ENCODE assay signal across 19 mouse cellular contexts in the genomic region with DNA sequence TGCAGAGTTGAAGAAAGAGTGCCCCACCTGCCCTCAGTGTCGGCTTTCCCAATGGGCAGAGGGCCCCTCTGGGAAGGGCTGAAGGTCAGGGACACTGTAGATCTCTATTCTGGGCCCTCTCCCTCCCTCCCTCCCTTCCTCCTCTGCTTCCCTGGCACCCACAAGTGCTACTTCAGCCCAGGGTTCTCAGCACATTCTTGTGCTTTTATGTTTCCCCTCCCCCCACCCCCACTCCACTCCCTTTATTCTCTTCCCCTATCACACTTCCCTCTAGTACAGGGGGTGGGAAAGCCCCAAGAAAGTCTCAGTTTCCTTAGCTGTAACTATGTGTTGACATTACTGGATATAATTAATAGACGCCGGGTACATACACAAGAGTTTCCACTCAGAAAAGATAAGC. TPM values are rescaled to one million over a fixed set of nuclear protein-coding genes. Genes with fewer than 3 reads are reported as not detected.
DNase-seq lines count a peak whose midpoint lies in the region; ATAC-seq lines count a peak whose summit lies in the region.
"Had no signal": no experiment of that assay in that cellular context is flagged by ENCODE, and none has a peak within 500 bp of the region (broad histone marks: within the 10 kb centered on the region; RNA-seq: fewer than 3 reads in every experiment).

No protein-coding gene starts in this region.

- peak; percentile 38; the same call in 1 of the 2 replicates for ATAC-seq in lung, embryonic 15.5 days (ENCODE audit: borderline replicate concordance, extremely low read depth, low FRiP score, low TSS enrichment)
- no peak for ATAC-seq in forebrain, embryonic 12.5 days (ENCODE audit: low FRiP score)
- ATAC-seq in activated CD4-positive, CD25-positive, alpha-beta regulatory T cell, adult 4 months: no peak

- H3K4me3 ChIP-seq in lung, embryonic 15.5 days: no peak overlapping the region
- no peak overlapping the region for H3K4me3 ChIP-seq in forebrain, embryonic 12.5 days (replicated peaks)
- H3K4me3 ChIP-seq in midbrain, embryonic 10.5 days: peak overlapping the region; percentile 86; the same call in 1 of the 2 replicates
- H3K4me3 ChIP-seq: embryonic facial prominence, embryonic 15.5 days had no signal

- H3K36me3 ChIP-seq in lung, embryonic 15.5 days: no peaks in the 10 kb centered on the region
- no peaks in the 10 kb centered on the region for H3K36me3 ChIP-seq in forebrain, embryonic 12.5 days (replicated peaks)
- H3K36me3 ChIP-seq in midbrain, embryonic 10.5 days: peaks cover 25% of the 10 kb centered on the region
- H3K36me3 ChIP-seq in splenic B cell, adult 2 months (ENCODE audit: control insufficient read depth, insufficient read depth, low read length, poor library complexity, severe bottlenecking): no peaks in the 10 kb centered on the region
- H3K36me3 ChIP-seq: embryonic facial prominence, embryonic 15.5 days had no signal

- H3K27ac ChIP-seq in lung, embryonic 15.5 days: peak overlapping the region; percentile 94
- 0 out of 2 replicates have a peak overlapping the region, but pooled peaks have one; percentile 87 for H3K27ac ChIP-seq in forebrain, embryonic 12.5 days
- peak overlapping the region; percentile 100 for H3K27ac ChIP-seq in midbrain, embryonic 10.5 days (replicated peaks)
- H3K27ac ChIP-seq: embryonic facial prominence, embryonic 15.5 days had no signal

- no peak for DNase-seq in lung, postnatal 4 days
- DNase-seq in midbrain, embryonic 10.5 days (ENCODE audit: low spot score): no peak
- peak; percentile 18 for DNase-seq in splenic B cell, adult 2 months (ENCODE audit: low read depth, low spot score)
- no peak for DNase-seq in ovary, postnatal 36 days (ENCODE audit: low spot score)
- DNase-seq in layer of hippocampus, postnatal 36 days: no peak
- DNase-seq: adrenal gland, adult 2 months; cerebellum, postnatal 36 days; heart, adult 18-20 months; kidney, adult 2 months; thymus, adult 18-20 months had no signal

- H3K27me3 ChIP-seq in lung, embryonic 15.5 days: peaks cover 47% of the 10 kb centered on the region
- peaks cover 7% of the 10 kb centered on the region; the same call in 1 of the 2 replicates for H3K27me3 ChIP-seq in forebrain, embryonic 12.5 days
- H3K27me3 ChIP-seq in midbrain, embryonic 10.5 days (ENCODE audit: low read depth, poor library complexity, severe bottlenecking): peaks cover 53% of the 10 kb centered on the region
- H3K27me3 ChIP-seq in splenic B cell, adult 2 months (ENCODE audit: control insufficient read depth, insufficient read depth, low read length, poor library complexity, severe bottlenecking): peaks cover 1% of the 10 kb centered on the region; the same call in 1 of the 2 replicates

- no peak overlapping the region for H3K4me2 ChIP-seq in lung, embryonic 15.5 days
- peak overlapping the region; percentile 71 for H3K4me2 ChIP-seq in forebrain, embryonic 12.5 days
- H3K4me2 ChIP-seq: embryonic facial prominence, embryonic 15.5 days; liver, embryonic 11.5 days had no signal

- H3K4me1 ChIP-seq in lung, embryonic 15.5 days: peaks cover 75% of the 10 kb centered on the region
- H3K4me1 ChIP-seq in forebrain, embryonic 12.5 days: peaks cover 83% of the 10 kb centered on the region
- H3K4me1 ChIP-seq in midbrain, embryonic 10.5 days: peaks cover 91% of the 10 kb centered on the region

- H3K9ac ChIP-seq in lung, embryonic 15.5 days: no peak overlapping the region
- 0 out of 2 replicates have a peak overlapping the region, but pooled peaks have one; percentile 44 for H3K9ac ChIP-seq in forebrain, embryonic 12.5 days
- H3K9ac ChIP-seq: embryonic facial prominence, embryonic 15.5 days had no signal

- no peaks in the 10 kb centered on the region for H3K9me3 ChIP-seq in lung, embryonic 15.5 days
- no peaks in the 10 kb centered on the region for H3K9me3 ChIP-seq in forebrain, embryonic 12.5 days
- H3K9me3 ChIP-seq in midbrain, embryonic 10.5 days (replicated peaks): no peaks in the 10 kb centered on the region
- H3K9me3 ChIP-seq: embryonic facial prominence, embryonic 15.5 days had no signal

- WGBS in lung, embryonic 15.5 days: 29% methylated on average over 3 of the region's 3 CpGs
- WGBS in forebrain, embryonic 12.5 days: 28% methylated on average over 3 of the region's 3 CpGs
- 56% methylated on average over 3 of the region's 3 CpGs for WGBS in midbrain, embryonic 10.5 days

RNA-seq across cellular contexts. Expression of a gene that starts 3.4 kb away (rescaled TPM):
- 0.52 and 0.69 TPM in 2 replicates for polyA plus RNA-seq in lung, embryonic 15.5 days (2015; fragmentation: Nextera tagmentation; extraction: Ambion mirVana)
- 5.0 and 5.7 TPM in 2 replicates for polyA plus RNA-seq in forebrain, embryonic 12.5 days (2016; fragmentation: Nextera tagmentation; extraction: Ambion mirVana)
- polyA plus RNA-seq in midbrain, embryonic 10.5 days (2016; fragmentation: Nextera tagmentation; extraction: Ambion mirVana): 2.3 and 4.0 TPM in 2 replicates
- not detected for polyA plus RNA-seq in activated CD4-positive, CD25-positive, alpha-beta regulatory T cell, adult 4 months (2017; shearing (Covaris generic))
- total RNA-seq in layer of hippocampus, postnatal 36 days (2021): under 1 TPM; 0.46 to 0.50 TPM
- total RNA-seq: heart, postnatal 25 days had no signal
- polyA plus RNA-seq: kidney, adult 2 months had no signal

RNA-seq across cellular contexts. Expression of a gene that starts 3.4 kb away (rescaled TPM):
- polyA plus RNA-seq in lung, embryonic 15.5 days (2015; fragmentation: Nextera tagmentation; extraction: Ambion mirVana): 1.7 and 2.0 TPM in 2 replicates
- polyA plus RNA-seq in forebrain, embryonic 12.5 days (2016; fragmentation: Nextera tagmentation; extraction: Ambion mirVana): 12.3 and 14.7 TPM in 2 replicates
- polyA plus RNA-seq in midbrain, embryonic 10.5 days (2016; fragmentation: Nextera tagmentation; extraction: Ambion mirVana): 6.2 and 8.4 TPM in 2 replicates
- not detected for polyA plus RNA-seq in activated CD4-positive, CD25-positive, alpha-beta regulatory T cell, adult 4 months (2017; shearing (Covaris generic))
- total RNA-seq in layer of hippocampus, postnatal 36 days (2021): under 1 TPM in 1 of 2 experiments, not detected in 1; 0.58 TPM
- total RNA-seq: heart, adult 18-20 months; heart, postnatal 25 days had no signal
- polyA plus RNA-seq: kidney, adult 2 months had no signal

RNA-seq across cellular contexts. Expression of a gene that starts 34.9 kb away (rescaled TPM):
- polyA plus RNA-seq in lung, embryonic 15.5 days (2015; fragmentation: Nextera tagmentation; extraction: Ambion mirVana): not detected in 2 replicates
- polyA plus RNA-seq in forebrain, embryonic 12.5 days (2016; fragmentation: Nextera tagmentation; extraction: Ambion mirVana): 0.38 and 0.59 TPM in 2 replicates
- polyA plus RNA-seq in midbrain, embryonic 10.5 days (2016; fragmentation: Nextera tagmentation; extraction: Ambion mirVana): 0.23 and 0.46 TPM in 2 replicates
- polyA plus RNA-seq in activated CD4-positive, CD25-positive, alpha-beta regulatory T cell, adult 4 months (2017; shearing (Covaris generic)): not detected
- not detected for total RNA-seq in layer of hippocampus, postnatal 36 days (2021)
- total RNA-seq: adrenal gland, adult 2 months; heart, adult 18-20 months; heart, postnatal 25 days; layer of hippocampus, adult 18-20 months; left cerebral cortex, postnatal 10 days had no signal
- polyA plus RNA-seq: adrenal gland, adult 2 months; C2C12; embryonic facial prominence, embryonic 15.5 days; kidney, adult 2 months; liver, embryonic 11.5 days had no signal

RNA-seq across cellular contexts. Expression of a gene that starts 55.1 kb away (rescaled TPM):
- 6.5 and 7.7 TPM in 2 replicates for polyA plus RNA-seq in lung, embryonic 15.5 days (2015; fragmentation: Nextera tagmentation; extraction: Ambion mirVana)
- 0.56 and 1.0 TPM in 2 replicates for polyA plus RNA-seq in forebrain, embryonic 12.5 days (2016; fragmentation: Nextera tagmentation; extraction: Ambion mirVana)
- polyA plus RNA-seq in midbrain, embryonic 10.5 days (2016; fragmentation: Nextera tagmentation; extraction: Ambion mirVana): 0.68 and 0.72 TPM in 2 replicates
- not detected for polyA plus RNA-seq in activated CD4-positive, CD25-positive, alpha-beta regulatory T cell, adult 4 months (2017; shearing (Covaris generic))
- total RNA-seq in layer of hippocampus, postnatal 36 days (2021): 10 to 100 TPM; 23.2 to 27.2 TPM
